Mouse (Mus musculus) CH12.LX (cell line): ENCODE measurements around the gene Pms2. TPM values are rescaled to one million over a fixed set of nuclear protein-coding genes. Genes with fewer than 3 reads are reported as not detected.

Experiments
- DNase-seq: peaks from one replicate; pipeline ENCODE4 v3.0.0-alpha.2; 2013; ENCODE audit errors: extremely low read depth
- H3K27ac ChIP-seq: 2 replicates; pipeline ENCODE4 v1.5.1; 2012; ENCODE audit warnings: low read depth, mild to moderate bottlenecking, control low read depth, moderate library complexity; ENCODE audit not compliant: insufficient read depth
- H3K27me3 ChIP-seq: replicated peaks from 2 replicates; pipeline ENCODE3; 2012; ENCODE audit warnings: inconsistent platforms
- H3K36me3 ChIP-seq, 2 experiments: replicated peaks in 1 of 2; 2 replicates each; pipeline versions ENCODE3 to v1.6.1; 2012; ENCODE audit warnings: inconsistent platforms in 1 of 2, low read length in 1 of 2, mild to moderate bottlenecking in 1 of 2, mixed read lengths in 1 of 2, moderate library complexity in 1 of 2; ENCODE audit not compliant: control insufficient read depth in 1 of 2, insufficient read depth in 1 of 2
- H3K4me1 ChIP-seq, 2 experiments: 2 replicates each; pipeline ENCODE4 v1.6.1; 2012; ENCODE audit warnings: inconsistent platforms in 1 of 2, moderate library complexity in 1 of 2; ENCODE audit not compliant: insufficient read depth in 2 of 2, control insufficient read depth in 1 of 2
- H3K4me2 ChIP-seq: 2 replicates; pipeline ENCODE4 v1.6.1; 2012; ENCODE audit warnings: low read depth, mild to moderate bottlenecking, control low read depth; ENCODE audit not compliant: poor library complexity, insufficient read depth, severe bottlenecking
- H3K4me3 ChIP-seq, 3 experiments: fragments of 150-350 bp in 1 of 3; sonication (generic) in 1 of 3; replicated peaks in 1 of 3; 2 replicates each; pipeline versions ENCODE3 to v1.5.1; 2011 to 2012; ENCODE audit warnings: low read depth in 2 of 3, low read length in 2 of 3, mild to moderate bottlenecking in 2 of 3, moderate library complexity in 2 of 3, control low read depth in 1 of 3, improper control_type of control experiment in 1 of 3, inconsistent platforms in 1 of 3, mixed read lengths in 1 of 3; ENCODE audit not compliant: poor library complexity in 1 of 3
- H3K79me2 ChIP-seq: replicated peaks from 2 replicates; pipeline ENCODE4 v1.6.1; 2012; ENCODE audit warnings: mild to moderate bottlenecking, moderate library complexity; ENCODE audit not compliant: control insufficient read depth, poor library complexity, insufficient read depth, severe bottlenecking; ENCODE audit errors: extremely low read depth
- H3K9ac ChIP-seq: 2 replicates; pipeline ENCODE4 v1.6.1; 2012; ENCODE audit warnings: low read depth, mild to moderate bottlenecking, control low read depth, moderate library complexity; ENCODE audit not compliant: insufficient read depth
- H3K9me3 ChIP-seq: replicated peaks from 2 replicates; pipeline ENCODE3; 2012; ENCODE audit warnings: low read length, inconsistent platforms, mixed read lengths
- ELF1 ChIP-seq: IDR thresholded peaks from 2 replicates; pipeline ENCODE4 v1.6.1; 2014; ENCODE audit warnings: low read depth, mild to moderate bottlenecking, inconsistent platforms, low read length, improper control_type of control experiment
- ETS1 ChIP-seq: conservative IDR thresholded peaks from 2 replicates; pipeline ENCODE4 v1.6.1; 2012; ENCODE audit warnings: low read depth, mild to moderate bottlenecking, inconsistent platforms, low read length, improper control_type of control experiment, moderate library complexity
- HCFC1 ChIP-seq: IDR thresholded peaks from 2 replicates; pipeline ENCODE4 v1.6.1; 2012; ENCODE audit warnings: low read depth, mild to moderate bottlenecking, inconsistent platforms, low read length, improper control_type of control experiment
- IRF4 ChIP-seq: IDR thresholded peaks from 2 replicates; pipeline ENCODE4 v1.6.1; 2014; ENCODE audit warnings: low read depth, mild to moderate bottlenecking, inconsistent platforms, low read length, improper control_type of control experiment
- KAT2A ChIP-seq: IDR thresholded peaks from 2 replicates; pipeline ENCODE4 v1.6.1; 2012; ENCODE audit warnings: low read length, improper control_type of control experiment, inconsistent platforms; ENCODE audit not compliant: insufficient replicate concordance
- MAFK ChIP-seq: IDR thresholded peaks from 2 replicates; pipeline ENCODE4 v1.6.1; 2011; ENCODE audit warnings: low read length, improper control_type of control experiment; ENCODE audit not compliant: insufficient replicate concordance
- MAX ChIP-seq: IDR thresholded peaks from 2 replicates; pipeline ENCODE4 v1.6.1; 2011; ENCODE audit warnings: low read length, improper control_type of control experiment
- MEF2A ChIP-seq: IDR thresholded peaks from 2 replicates; pipeline ENCODE4 v1.6.1; 2014; ENCODE audit warnings: low read depth, mild to moderate bottlenecking, inconsistent platforms, low read length, improper control_type of control experiment, borderline replicate concordance
- NELFE ChIP-seq: IDR thresholded peaks from 2 replicates; pipeline ENCODE4 v1.6.1; 2011; ENCODE audit warnings: low read depth, low read length, improper control_type of control experiment
- NRF1 ChIP-seq: IDR thresholded peaks from 2 replicates; pipeline ENCODE4 v1.6.1; 2014; ENCODE audit warnings: low read depth, mild to moderate bottlenecking, inconsistent platforms, low read length, improper control_type of control experiment, moderate library complexity
- PAX5 ChIP-seq: IDR thresholded peaks from 2 replicates; pipeline ENCODE4 v1.6.1; 2012; ENCODE audit warnings: low read length, inconsistent platforms, mixed read lengths
- POLR2A ChIP-seq: IDR thresholded peaks from 2 replicates; pipeline ENCODE4 v1.6.1; 2011; ENCODE audit warnings: low read depth, mild to moderate bottlenecking, improper control_type of control experiment, low read length
- POLR2AphosphoS2 ChIP-seq: IDR thresholded peaks from 2 replicates; pipeline ENCODE4 v1.6.1; 2011; ENCODE audit warnings: low read depth, low read length, improper control_type of control experiment
- RAD21 ChIP-seq: IDR thresholded peaks from 2 replicates; pipeline ENCODE4 v1.6.1; 2011; ENCODE audit warnings: low read depth, mild to moderate bottlenecking, low read length, improper control_type of control experiment, moderate library complexity
- RCOR1 ChIP-seq: conservative IDR thresholded peaks from 2 replicates; pipeline ENCODE4 v1.6.1; 2012; ENCODE audit warnings: low read depth, mild to moderate bottlenecking, inconsistent platforms, low read length, improper control_type of control experiment
- SMC3 ChIP-seq: IDR thresholded peaks from 2 replicates; pipeline ENCODE4 v1.6.1; 2011; ENCODE audit warnings: low read depth, low read length, improper control_type of control experiment
- TCF12 ChIP-seq: IDR thresholded peaks from 2 replicates; pipeline ENCODE4 v1.6.1; 2014; ENCODE audit warnings: low read depth, mild to moderate bottlenecking, inconsistent platforms, low read length, improper control_type of control experiment
- UBTF ChIP-seq: IDR thresholded peaks from 2 replicates; pipeline ENCODE4 v1.6.1; 2012; ENCODE audit warnings: low read depth, mild to moderate bottlenecking, inconsistent platforms, low read length, improper control_type of control experiment, moderate library complexity
- USF1 ChIP-seq: IDR thresholded peaks from 2 replicates; pipeline ENCODE4 v1.6.1; 2014; ENCODE audit warnings: low read depth, mild to moderate bottlenecking, inconsistent platforms, low read length, improper control_type of control experiment
- ZKSCAN1 ChIP-seq: IDR thresholded peaks from 2 replicates; pipeline ENCODE4 v1.6.1; 2012; ENCODE audit warnings: low read depth, inconsistent platforms, low read length, improper control_type of control experiment, borderline replicate concordance
- ZMIZ1 ChIP-seq: IDR thresholded peaks from 2 replicates; pipeline ENCODE4 v1.6.1; 2012; ENCODE audit warnings: low read depth, mild to moderate bottlenecking, inconsistent platforms, low read length, improper control_type of control experiment
- ZNF384 ChIP-seq: IDR thresholded peaks from 2 replicates; pipeline ENCODE4 v1.6.1; 2012; ENCODE audit warnings: low read depth, low read length, improper control_type of control experiment, inconsistent platforms
- dilution Hi-C: fragments of 300-500 bp; cut with MboI; formaldehyde crosslinking; loops from 2 replicates; pipeline ENCODE4 v1.14.3; 2020; ENCODE audit warnings: low sequenced_read_pairs; ENCODE audit not compliant: extremely low pct_unique_long_range_greater_than_20kb, extremely low pct_ligation_motif_present
- in situ Hi-C: fragments of 300-500 bp; cut with MboI; formaldehyde crosslinking; loops from 3 replicates; pipeline ENCODE4 v1.14.3; 2019; ENCODE audit warnings: low sequenced_read_pairs, low pct_ligation_motif_present, low pct_unique_long_range_greater_than_20kb, mixed read lengths
- polyA plus RNA-seq: library from polyadenylated mRNA; unstranded; fragments of >175 nt; gene quantifications from 2 replicates; pipeline ENCODE4 v1.2.1, GENCODE M21; 2012; ENCODE audit warnings: low read depth; ENCODE audit not compliant: insufficient read length
- total RNA-seq, 2 experiments: library from RNA; depleted of rRNA; stranded (reverse); fragments of 300-350 nt in 1 of 2; fragments of >200 nt in 1 of 2; gene quantifications; 2 replicates each; pipeline ENCODE4 v1.2.3; 2012 to 2014

The Pms2 gene
- total and polyA plus RNA-seq, 3 experiments: 22.2 to 31.8 (median 25.6) TPM

DNA sequence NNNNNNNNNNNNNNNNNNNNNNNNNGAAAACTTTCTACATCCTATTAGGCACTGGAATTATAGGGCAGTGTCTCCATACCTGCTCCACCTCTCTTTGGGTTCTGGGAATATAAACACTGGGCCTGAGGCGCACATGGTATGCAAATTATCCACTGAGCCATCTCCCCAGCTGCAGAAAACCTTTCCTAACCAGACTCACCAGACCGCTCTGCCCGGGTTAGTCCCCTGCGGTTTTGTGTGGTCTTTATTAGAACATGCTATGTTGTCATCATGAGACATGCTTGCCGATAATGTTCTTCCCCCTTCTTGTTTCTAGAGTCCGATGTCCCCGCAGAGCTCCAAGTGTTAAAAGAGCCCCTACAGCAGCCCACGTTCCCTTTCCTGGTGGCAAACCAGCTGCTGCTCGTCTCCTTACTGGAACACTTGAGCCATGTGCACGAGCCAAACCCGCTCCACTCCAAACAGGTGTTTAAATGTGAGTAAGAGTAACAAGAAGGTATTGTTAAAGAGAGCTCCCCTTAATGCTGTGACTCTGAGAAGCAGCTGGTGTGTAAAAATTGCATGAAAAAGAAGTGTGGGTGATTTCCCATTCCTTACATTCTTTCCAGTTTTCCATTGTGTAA lies 38.1 kb upstream of the Pms2 start (continued):
- peak; percentile 70; the same call in 1 of the 2 replicates for TF ChIP-seq TCF12
- TF ChIP-seq NELFE: no peak
- peak; percentile 50; the same call in 1 of the 2 replicates for TF ChIP-seq IRF4
- no peak for TF ChIP-seq ZMIZ1
- TF ChIP-seq, all 38 proteins: peak for 12

DNA sequence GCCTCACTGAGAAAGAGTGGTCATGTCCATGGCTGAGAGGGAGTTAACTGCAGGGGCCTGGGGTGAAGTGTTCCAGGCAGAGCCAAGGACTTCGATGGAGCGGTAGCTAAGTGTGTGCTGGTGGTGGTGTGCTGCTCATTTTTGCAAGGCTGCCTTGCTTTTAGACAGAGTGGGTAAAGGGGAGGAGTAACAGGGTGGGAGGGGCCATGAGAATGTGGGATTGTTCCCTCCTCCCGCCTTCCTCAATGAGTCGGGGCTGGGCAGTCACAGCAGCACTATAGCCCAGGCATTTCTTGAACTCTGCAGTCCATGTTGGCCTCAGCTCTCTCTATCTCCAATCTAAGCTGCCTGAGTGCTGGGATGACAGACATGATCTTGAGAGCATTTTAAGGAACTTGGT lies 35.2 kb upstream of the Pms2 start:
- Histone ChIP-seq H3K27ac (no peak overlapping the region), H3K79me2 (no peaks in the 10 kb centered on the region), H3K9ac (no peak overlapping the region), H3K4me3 (no peak overlapping the region), H3K27me3 (no peaks in the 10 kb centered on the region), H3K4me2 (no peak overlapping the region), H3K4me1 (peaks cover 0 to 19% of the 10 kb centered on the region in 2 experiments; a peak in 2 of 4 replicates), H3K36me3 (peaks cover 47 to 71% of the 10 kb centered on the region in 2 experiments), H3K9me3 (no peaks in the 10 kb centered on the region)
- dilution Hi-C loops (no loop called here), in situ Hi-C loops (no loop called here)
- no peak for TF ChIP-seq USF1
- no peak for TF ChIP-seq MEF2A
- no peak for TF ChIP-seq POLR2A
- no peak for TF ChIP-seq HCFC1
- TF ChIP-seq NRF1: no peak
- no peak for TF ChIP-seq PAX5
- no peak for TF ChIP-seq NELFE
- no peak for DNase-seq

DNA sequence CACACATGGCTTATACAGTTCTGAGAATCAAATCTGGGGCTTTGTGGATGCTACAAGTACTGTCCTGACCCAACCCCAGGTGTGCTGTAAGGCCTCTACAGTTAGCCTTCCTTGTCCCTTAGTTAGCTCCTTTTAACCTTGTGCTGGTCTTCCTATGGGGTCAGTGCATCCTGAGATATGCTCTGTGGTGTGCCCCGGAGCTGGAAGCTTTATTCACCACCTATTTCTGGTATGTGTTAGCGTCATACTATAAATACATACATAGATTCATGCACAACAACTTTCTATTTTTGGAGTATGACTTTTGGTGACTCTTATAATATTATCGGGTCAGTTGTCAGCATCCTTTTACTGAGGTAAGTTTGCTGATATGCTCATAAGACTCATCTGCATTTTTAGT lies 24.5 kb upstream of the Pms2 start:
- no peaks in the 10 kb centered on the region for H3K79me2 ChIP-seq
- no peak overlapping the region for H3K27ac ChIP-seq
- no peak for DNase-seq
- TF ChIP-seq RAD21 (no peak), POLR2AphosphoS2 (no peak), ZNF384 (no peak), HCFC1 (no peak), MAFK (no peak), UBTF (no peak), ZKSCAN1 (no peak), SMC3 (no peak), MAX (no peak), KAT2A (no peak), RCOR1 (no peak), ELF1 (no peak), ETS1 (no peak)
- in situ Hi-C loops (no loop called here), dilution Hi-C loops (no loop called here)
- no peaks in the 10 kb centered on the region for H3K4me1 ChIP-seq
- H3K4me3 ChIP-seq: no peak overlapping the region
- no peak overlapping the region for H3K4me2 ChIP-seq
- H3K36me3 ChIP-seq: peaks cover 66 to 95% of the 10 kb centered on the region in 2 experiments
- no peak overlapping the region for H3K9ac ChIP-seq
- H3K27me3 ChIP-seq: no peaks in the 10 kb centered on the region
- peaks cover 12% of the 10 kb centered on the region for H3K9me3 ChIP-seq
